Mouse (Mus musculus): ENCODE measurements around the gene Terf2ip. TPM values are rescaled to one million over a fixed set of nuclear protein-coding genes. Genes with fewer than 3 reads are reported as not detected.

Gene Terf2ip
- polyA plus RNA-seq, 1 experiment from 2014 or later = 29.9 TPM

GRCm38 (mm10) chr8:112061372-112061771, 50.2 kb downstream of the Terf2ip start:
- WGBS = 37% methylated on average over 4 of the region's 4 CpGs

More at GRCm38 (mm10) chr8:112061372-112061771, 50.2 kb downstream of the Terf2ip start:
- H3K27me3 ChIP-seq (ENCODE audit: control insufficient read depth, insufficient read depth, low read length) = no peaks in the 10 kb centered on the region
- H3K4me1 ChIP-seq (ENCODE audit: control insufficient read depth, insufficient read depth, low read length) = no peaks in the 10 kb centered on the region
- DNase-seq (ENCODE audit: low spot score, missing footprints) (peak; percentile 93), ATAC-seq (ENCODE audit: low FRiP score) (0 out of 2 replicates have a peak, but pooled peaks have one; percentile 52)
- no peak overlapping the region for H3K9ac ChIP-seq (ENCODE audit: low read length)
- no peak overlapping the region for H3K4me3 ChIP-seq (ENCODE audit: low read depth, low read length)
- no peaks in the 10 kb centered on the region for H3K36me3 ChIP-seq (ENCODE audit: control insufficient read depth, insufficient read depth, low read length)
- H3K4me2 ChIP-seq = no peak overlapping the region
- no peaks in the 10 kb centered on the region for H3K9me3 ChIP-seq (ENCODE audit: control insufficient read depth, low read length)
- H3K27ac ChIP-seq (ENCODE audit: low read depth, low read length) = no peak overlapping the region

Other genes starting within 250 kb of the Terf2ip start
- gene Cfdp1, start 157.1 kb upstream of the Terf2ip start, polyA plus RNA-seq (2014; fragmentation: Nextera tagmentation; extraction: Ambion mirVana) = 209 and 223 TPM in 2 replicates
- 6.8 and 7.2 TPM in 2 replicates for gene Tmem170, start 134.6 kb upstream of the Terf2ip start, polyA plus RNA-seq (2014; fragmentation: Nextera tagmentation; extraction: Ambion mirVana)
- gene Chst5, start 101.0 kb upstream of the Terf2ip start, polyA plus RNA-seq (2014; fragmentation: Nextera tagmentation; extraction: Ambion mirVana) = 2.4 TPM in 2 replicates
- 20.1 and 21.9 TPM in 2 replicates for gene Tmem231, start 77.5 kb upstream of the Terf2ip start, polyA plus RNA-seq (2014; fragmentation: Nextera tagmentation; extraction: Ambion mirVana)
- 331 and 348 TPM in 2 replicates for gene Gabarapl2, start 70.7 kb upstream of the Terf2ip start, polyA plus RNA-seq (2014; fragmentation: Nextera tagmentation; extraction: Ambion mirVana)
- 9.1 and 11.8 TPM in 2 replicates for gene Adat1, start 19.1 kb upstream of the Terf2ip start, polyA plus RNA-seq (2014; fragmentation: Nextera tagmentation; extraction: Ambion mirVana)
- 258 and 265 TPM in 2 replicates for gene Kars, start 75 bp upstream of the Terf2ip start, polyA plus RNA-seq (2014; fragmentation: Nextera tagmentation; extraction: Ambion mirVana)
- gene Gm6793, start 3.6 kb downstream of the Terf2ip start, polyA plus RNA-seq (2014; fragmentation: Nextera tagmentation; extraction: Ambion mirVana) = 0.26 and 0.37 TPM in 2 replicates